In genomic region chr17:10540772-10541171, GRCm38 (mm10) we compare ENCODE assay signal across 22 mouse cellular contexts.
DNase-seq lines count a peak whose midpoint lies in the region; ATAC-seq lines count a peak whose summit lies in the region.
"Had no signal": no experiment of that assay in that cellular context is flagged by ENCODE, and none has a peak within 500 bp of the region (broad histone marks: within the 10 kb centered on the region; RNA-seq: fewer than 3 reads in every experiment).

No protein-coding gene starts in this region.

- no peak for ATAC-seq in hindbrain, embryonic 13.5 days (ENCODE audit: low FRiP score)
- ATAC-seq in hindbrain, embryonic 12.5 days (ENCODE audit: low FRiP score) = no peak
- peak; percentile 52; the same call in 1 of the 2 replicates for ATAC-seq in common myeloid progenitor, adult 5-6 weeks (replicated peaks; ENCODE audit: low read depth, poor library complexity, severe bottlenecking)
- peak; percentile 30; the same call in 1 of the 2 replicates for ATAC-seq in granulocyte monocyte progenitor cell, adult 5-6 weeks (replicated peaks; ENCODE audit: poor library complexity, severe bottlenecking)
- ATAC-seq in forebrain, embryonic 16.5 days = no peak
- ATAC-seq: forebrain, embryonic 14.5 days; forebrain, postnatal 0 days had no signal

- H3K36me3 ChIP-seq in hindbrain, embryonic 13.5 days = no peaks in the 10 kb centered on the region
- no peaks in the 10 kb centered on the region for H3K36me3 ChIP-seq in hindbrain, embryonic 12.5 days
- no peaks in the 10 kb centered on the region for H3K36me3 ChIP-seq in forebrain, embryonic 16.5 days (ENCODE audit: control insufficient read depth, insufficient read depth)
- H3K36me3 ChIP-seq: embryonic facial prominence, embryonic 13.5 days; embryonic facial prominence, embryonic 15.5 days; forebrain, embryonic 10.5 days; forebrain, embryonic 12.5 days had no signal

- H3K9me3 ChIP-seq in hindbrain, embryonic 13.5 days = no peaks in the 10 kb centered on the region
- no peaks in the 10 kb centered on the region for H3K9me3 ChIP-seq in hindbrain, embryonic 12.5 days (replicated peaks)
- H3K9me3 ChIP-seq in forebrain, embryonic 16.5 days (ENCODE audit: control insufficient read depth, low read length) = no peaks in the 10 kb centered on the region
- H3K9me3 ChIP-seq: embryonic facial prominence, embryonic 13.5 days; embryonic facial prominence, embryonic 15.5 days; forebrain, embryonic 10.5 days; forebrain, embryonic 12.5 days had no signal

- 94% methylated on average over 2 of the region's 2 CpGs for WGBS in hindbrain, embryonic 13.5 days
- 84% methylated on average over 2 of the region's 2 CpGs for WGBS in hindbrain, embryonic 12.5 days
- 91% methylated on average over 2 of the region's 2 CpGs for WGBS in forebrain, embryonic 16.5 days

- no peak overlapping the region for H3K9ac ChIP-seq in hindbrain, embryonic 13.5 days
- H3K9ac ChIP-seq in hindbrain, embryonic 12.5 days = no peak overlapping the region
- H3K9ac ChIP-seq in forebrain, embryonic 16.5 days (replicated peaks; ENCODE audit: low read depth, low read length) = no peak overlapping the region
- H3K9ac ChIP-seq: embryonic facial prominence, embryonic 13.5 days; embryonic facial prominence, embryonic 15.5 days; forebrain, embryonic 12.5 days; forebrain, postnatal 0 days had no signal

- intact Hi-C loops in heart, postnatal 25 days (cut with DNase I) = no loop called here

- H3K27ac ChIP-seq in hindbrain, embryonic 13.5 days = peak overlapping the region; percentile 40; the same call in 1 of the 2 replicates
- H3K27ac ChIP-seq in hindbrain, embryonic 12.5 days = no peak overlapping the region
- H3K27ac ChIP-seq in forebrain, embryonic 16.5 days (ENCODE audit: low read length) = no peak overlapping the region
- H3K27ac ChIP-seq: embryonic facial prominence, embryonic 13.5 days; embryonic facial prominence, embryonic 15.5 days; forebrain, embryonic 10.5 days; forebrain, embryonic 12.5 days had no signal

- no peaks in the 10 kb centered on the region for H3K4me1 ChIP-seq in hindbrain, embryonic 13.5 days (replicated peaks)
- H3K4me1 ChIP-seq in hindbrain, embryonic 12.5 days = no peaks in the 10 kb centered on the region
- H3K4me1 ChIP-seq in forebrain, embryonic 16.5 days (replicated peaks; ENCODE audit: control insufficient read depth, insufficient read depth, low read length) = no peaks in the 10 kb centered on the region
- H3K4me1 ChIP-seq: embryonic facial prominence, embryonic 13.5 days; embryonic facial prominence, embryonic 15.5 days; forebrain, embryonic 10.5 days; forebrain, embryonic 12.5 days had no signal

- H3K27me3 ChIP-seq in hindbrain, embryonic 13.5 days = no peaks in the 10 kb centered on the region
- H3K27me3 ChIP-seq in hindbrain, embryonic 12.5 days = no peaks in the 10 kb centered on the region
- no peaks in the 10 kb centered on the region for H3K27me3 ChIP-seq in forebrain, embryonic 16.5 days (replicated peaks; ENCODE audit: control insufficient read depth, insufficient read depth, low read length)
- H3K27me3 ChIP-seq: embryonic facial prominence, embryonic 13.5 days; embryonic facial prominence, embryonic 15.5 days; forebrain, embryonic 12.5 days had no signal

- H3K4me2 ChIP-seq in hindbrain, embryonic 13.5 days = no peak overlapping the region
- no peak overlapping the region for H3K4me2 ChIP-seq in hindbrain, embryonic 12.5 days (replicated peaks)
- no peak overlapping the region for H3K4me2 ChIP-seq in forebrain, embryonic 16.5 days (ENCODE audit: low read length)
- H3K4me2 ChIP-seq: embryonic facial prominence, embryonic 13.5 days; embryonic facial prominence, embryonic 15.5 days; forebrain, embryonic 12.5 days had no signal

- DNase-seq in heart, postnatal 25 days (ENCODE audit: low spot score) = no peak
- DNase-seq: adrenal gland, adult 8-10 months; adrenal gland, postnatal 14 days; adrenal gland, postnatal 36 days; cerebellum, adult 11-12 months; cerebellum, adult 2 months; cerebellum, adult 9-10 months; cerebellum, postnatal 10 days; cerebellum, postnatal 25 days; embryo, embryonic 11 days; forebrain, postnatal 0 days had no signal

- H3K4me3 ChIP-seq in hindbrain, embryonic 13.5 days = no peak overlapping the region
- H3K4me3 ChIP-seq in hindbrain, embryonic 12.5 days = no peak overlapping the region
- H3K4me3 ChIP-seq in forebrain, embryonic 16.5 days (replicated peaks; ENCODE audit: low read length) = no peak overlapping the region
- H3K4me3 ChIP-seq: embryonic facial prominence, embryonic 13.5 days; embryonic facial prominence, embryonic 15.5 days; erythroblast, embryonic 14.5 days; forebrain, embryonic 10.5 days; forebrain, embryonic 12.5 days had no signal

Comparison
In these comparisons a context has a peak if more than half of its experiments do, and no peak if none do; other contexts are left out.
1. ATAC-seq: peak in common myeloid progenitor, adult 5-6 weeks (single experiment) and granulocyte monocyte progenitor cell, adult 5-6 weeks (single experiment); none in hindbrain, embryonic 13.5 days (single experiment), hindbrain, embryonic 12.5 days (single experiment) and forebrain, embryonic 16.5 days (single experiment).